Comparison of ENCODE assay signal across 23 mouse cellular contexts in the genomic region with DNA sequence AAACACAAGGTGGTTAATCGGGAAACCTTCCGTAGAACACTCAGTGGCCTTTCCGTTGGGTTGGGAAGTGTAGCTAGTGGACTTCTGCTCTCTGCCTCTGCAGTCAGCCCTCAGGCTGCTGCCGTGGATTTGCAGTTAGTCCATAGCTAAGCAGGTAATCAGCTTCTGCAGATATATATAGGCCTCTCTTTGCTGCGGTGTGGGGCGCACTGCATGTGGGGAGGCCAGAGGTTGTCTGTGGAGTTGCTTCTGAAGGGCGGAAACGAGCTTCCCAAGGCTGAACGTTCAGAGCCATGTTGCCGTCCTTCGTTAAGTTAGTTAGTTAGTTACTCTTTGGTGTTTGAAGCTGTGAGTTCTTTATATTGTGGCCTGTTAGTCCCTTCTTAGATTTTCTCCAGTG.
DNase-seq lines count a peak whose midpoint lies in the region; ATAC-seq and TF ChIP-seq lines count a peak whose summit lies in the region.
"Had no signal": no experiment of that assay in that cellular context is flagged by ENCODE, and none has a peak within 500 bp of the region (broad histone marks: within the 10 kb centered on the region; RNA-seq: fewer than 3 reads in every experiment).

No protein-coding gene starts in this region.

- H3K4me3 ChIP-seq in gastrocnemius, adult 2 months = no peak overlapping the region
- no peak overlapping the region for H3K4me3 ChIP-seq in heart, embryonic 16.5 days (ENCODE audit: low read length)
- H3K4me3 ChIP-seq in kidney, embryonic 14.5 days (ENCODE audit: low read length) = no peak overlapping the region
- no peak overlapping the region for H3K4me3 ChIP-seq in neural tube, embryonic 15.5 days (replicated peaks)
- H3K4me3 ChIP-seq: embryonic facial prominence, embryonic 10.5 days; forebrain, embryonic 15.5 days; heart, embryonic 12.5 days; liver, embryonic 15.5 days; lung, embryonic 15.5 days; midbrain, embryonic 15.5 days; myocyte had no signal

- peak overlapping the region; percentile 21; the same call in 1 of the 2 replicates for H3K9ac ChIP-seq in heart, embryonic 16.5 days (ENCODE audit: low read length)
- 0 out of 2 replicates have a peak overlapping the region, but pooled peaks have one; percentile 18 for H3K9ac ChIP-seq in kidney, embryonic 14.5 days (ENCODE audit: low read depth, low read length)
- H3K9ac ChIP-seq in neural tube, embryonic 15.5 days (replicated peaks) = no peak overlapping the region
- H3K9ac ChIP-seq: forebrain, embryonic 15.5 days; liver, embryonic 15.5 days; lung, embryonic 15.5 days; midbrain, embryonic 15.5 days had no signal

- no peak for DNase-seq in gastrocnemius, adult 2 months
- no peak for DNase-seq in gastrocnemius, postnatal 36 days
- DNase-seq in heart, postnatal 4 days = no peak
- no peak for DNase-seq in kidney, postnatal 36 days
- DNase-seq in neural tube, embryonic 10.5 days (ENCODE audit: extremely low spot score, low spot score) = no peak
- DNase-seq: adrenal gland, adult 8-10 months; liver; lung, postnatal 4 days; right cerebral cortex, postnatal 25 days; spleen, adult 18-20 months; thymus, postnatal 14 days had no signal

- intact Hi-C loops in gastrocnemius, adult 2 months (cut with DNase I) = loop anchor here (5.0 kb wide), 1 partner anchor 36 kb away; no protein-coding TSS in a partner anchor
- intact Hi-C loops in gastrocnemius, postnatal 36 days (cut with DNase I) = no loop called here

- no peak for ATAC-seq in heart, embryonic 16.5 days (replicated peaks; ENCODE audit: extremely low read depth, insufficient read depth, low FRiP score)
- ATAC-seq in kidney, embryonic 14.5 days (ENCODE audit: low FRiP score, low TSS enrichment) = no peak
- ATAC-seq in neural tube, embryonic 15.5 days (ENCODE audit: low FRiP score) = no peak
- ATAC-seq: activated CD4-positive, CD25-positive, alpha-beta regulatory T cell, adult 4 months; forebrain, embryonic 15.5 days; intestine, postnatal 0 days; midbrain, embryonic 15.5 days had no signal

- 79% methylated on average over 11 of the region's 11 CpGs for WGBS in heart, embryonic 16.5 days
- 92% methylated on average over 11 of the region's 11 CpGs for WGBS in kidney, embryonic 14.5 days
- WGBS in neural tube, embryonic 15.5 days = 92% methylated on average over 11 of the region's 11 CpGs

- no peak for TF ChIP-seq CTCF in gastrocnemius, adult 2 months (IDR thresholded peaks at IDR 0.05)

- H3K27me3 ChIP-seq in heart, embryonic 16.5 days (ENCODE audit: control insufficient read depth, insufficient read depth, low read length) = no peaks in the 10 kb centered on the region
- no peaks in the 10 kb centered on the region for H3K27me3 ChIP-seq in kidney, embryonic 14.5 days (ENCODE audit: control insufficient read depth, insufficient read depth, low read length)
- H3K27me3 ChIP-seq in neural tube, embryonic 15.5 days (replicated peaks) = no peaks in the 10 kb centered on the region
- H3K27me3 ChIP-seq: forebrain, embryonic 15.5 days; heart, embryonic 12.5 days; liver, embryonic 15.5 days; lung, embryonic 15.5 days; midbrain, embryonic 15.5 days had no signal

- H3K4me1 ChIP-seq in heart, embryonic 16.5 days (ENCODE audit: control insufficient read depth, insufficient read depth, low read length) = peaks cover 20% of the 10 kb centered on the region
- peaks cover 12% of the 10 kb centered on the region; the same call in 1 of the 2 replicates for H3K4me1 ChIP-seq in kidney, embryonic 14.5 days (ENCODE audit: control insufficient read depth, insufficient read depth, low read length)
- H3K4me1 ChIP-seq in neural tube, embryonic 15.5 days = peaks cover 12% of the 10 kb centered on the region

- no peaks in the 10 kb centered on the region for H3K9me3 ChIP-seq in heart, embryonic 16.5 days (replicated peaks; ENCODE audit: control insufficient read depth, low read length)
- H3K9me3 ChIP-seq in kidney, embryonic 14.5 days (ENCODE audit: control insufficient read depth, low read length) = no peaks in the 10 kb centered on the region
- no peaks in the 10 kb centered on the region for H3K9me3 ChIP-seq in neural tube, embryonic 15.5 days (replicated peaks)
- H3K9me3 ChIP-seq: embryonic facial prominence, embryonic 10.5 days; forebrain, embryonic 15.5 days; heart, embryonic 12.5 days; liver, embryonic 15.5 days; lung, embryonic 15.5 days; midbrain, embryonic 15.5 days had no signal

- peak overlapping the region; percentile 96 for H3K27ac ChIP-seq in gastrocnemius, adult 2 months
- peak overlapping the region; percentile 47 for H3K27ac ChIP-seq in heart, embryonic 16.5 days (ENCODE audit: low read length)
- peak overlapping the region; percentile 51; the same call in 1 of the 2 replicates for H3K27ac ChIP-seq in kidney, embryonic 14.5 days (ENCODE audit: low read depth, low read length)
- peak overlapping the region; percentile 23; the same call in 1 of the 2 replicates for H3K27ac ChIP-seq in neural tube, embryonic 15.5 days (replicated peaks)
- H3K27ac ChIP-seq: embryonic facial prominence, embryonic 10.5 days; forebrain, embryonic 15.5 days; liver, embryonic 15.5 days; lung, embryonic 15.5 days had no signal

- H3K4me2 ChIP-seq in heart, embryonic 16.5 days (ENCODE audit: low read depth, low read length) = no peak overlapping the region
- no peak overlapping the region for H3K4me2 ChIP-seq in kidney, embryonic 14.5 days (replicated peaks; ENCODE audit: low read depth, low read length)
- H3K4me2 ChIP-seq in neural tube, embryonic 15.5 days = no peak overlapping the region
- H3K4me2 ChIP-seq: forebrain, embryonic 15.5 days; heart, embryonic 12.5 days; liver, embryonic 15.5 days; lung, embryonic 15.5 days; midbrain, embryonic 15.5 days had no signal

- H3K36me3 ChIP-seq in heart, embryonic 16.5 days (ENCODE audit: control insufficient read depth, insufficient read depth) = no peaks in the 10 kb centered on the region
- peaks cover 21% of the 10 kb centered on the region for H3K36me3 ChIP-seq in kidney, embryonic 14.5 days (ENCODE audit: control insufficient read depth, insufficient read depth, low read length)
- 0 out of 2 replicates have a peak, but pooled peaks cover 9% of the 10 kb centered on the region for H3K36me3 ChIP-seq in neural tube, embryonic 15.5 days
- H3K36me3 ChIP-seq: midbrain, embryonic 15.5 days had no signal

Comparison
In these comparisons a context has a peak if more than half of its experiments do, and no peak if none do; other contexts are left out.
1. H3K27ac ChIP-seq: peak in every context shown above with its lines; median percentile 96 in gastrocnemius, adult 2 months; 51 in kidney, embryonic 14.5 days; 47 in heart, embryonic 16.5 days; 23 in neural tube, embryonic 15.5 days.